Mouse (Mus musculus) ZHBTc4 (cell line): ENCODE data around the gene Atp2a2.

Source experiments
- DNase-seq: peaks from one replicate; pipeline ENCODE4 v3.0.0-alpha.2; 2011; ENCODE audit warnings: low read depth, low spot score

Gene Atp2a2

GRCm38 (mm10) chr5:122498046-122498445 is 4.0 kb downstream of the Atp2a2 start:
- no peak for DNase-seq

DNA sequence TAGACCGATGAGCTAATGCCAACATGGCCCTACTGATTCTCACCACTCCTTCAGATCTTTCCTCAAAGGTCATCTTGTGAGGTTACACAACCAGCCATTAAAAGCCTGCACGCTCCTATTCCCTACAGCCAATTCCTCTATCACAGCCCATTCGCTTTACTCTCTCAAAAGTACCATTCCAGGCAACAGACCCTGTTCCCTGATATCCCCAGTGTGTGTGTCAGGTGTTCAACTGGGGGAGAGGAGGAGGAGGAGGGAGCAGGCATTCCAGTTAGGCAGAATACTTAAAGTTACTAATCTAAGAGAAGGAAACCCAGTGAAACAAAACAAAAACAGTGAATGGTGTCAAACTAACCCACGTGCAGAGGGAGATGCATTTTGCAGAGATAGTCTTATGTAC is 5.0 kb downstream of the Atp2a2 start:
- DNase-seq: no peak

GRCm38 (mm10) chr5:122494449-122494848 is 7.6 kb downstream of the Atp2a2 start:
- DNase-seq: no peak

DNA sequence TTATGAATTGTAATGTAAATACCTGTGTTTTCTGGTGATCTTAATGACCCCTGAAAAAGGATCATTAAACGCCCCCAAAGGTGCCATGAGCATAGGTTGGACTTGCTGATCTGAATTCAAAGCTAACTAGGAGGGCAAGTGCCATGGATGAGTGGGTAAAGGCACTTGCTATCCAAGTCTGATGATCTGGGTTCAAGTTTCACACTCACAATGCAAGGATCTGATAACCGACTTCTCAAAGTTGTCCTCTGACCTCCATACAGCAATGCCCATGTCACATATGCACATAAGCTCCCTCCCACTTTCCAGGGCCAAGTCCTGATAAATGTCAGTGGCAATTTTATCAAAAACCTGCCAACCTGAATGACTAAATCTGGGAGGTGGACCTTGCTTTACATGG is 9.0 kb downstream of the Atp2a2 start:
- DNase-seq: no peak

DNA sequence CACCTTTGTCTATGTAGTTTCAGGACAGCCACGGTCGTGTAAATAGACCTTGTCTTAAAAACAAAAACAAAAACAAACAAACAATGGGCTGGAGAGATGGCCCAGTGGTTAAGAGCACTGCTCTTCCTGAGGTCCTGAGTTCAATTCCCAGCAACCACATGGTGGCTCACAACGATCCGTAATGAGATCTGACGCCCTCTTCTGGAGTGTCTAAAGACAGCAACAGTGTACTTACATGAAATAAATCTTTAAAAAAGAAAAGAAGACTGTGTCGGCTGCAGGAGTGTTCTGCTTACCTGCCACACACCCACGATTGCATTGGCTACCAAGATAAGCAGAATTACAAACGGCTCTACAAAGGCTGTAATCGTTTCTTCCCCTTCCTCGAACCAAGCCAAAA is 10.6 kb downstream of the Atp2a2 start:
- no peak for DNase-seq

DNA sequence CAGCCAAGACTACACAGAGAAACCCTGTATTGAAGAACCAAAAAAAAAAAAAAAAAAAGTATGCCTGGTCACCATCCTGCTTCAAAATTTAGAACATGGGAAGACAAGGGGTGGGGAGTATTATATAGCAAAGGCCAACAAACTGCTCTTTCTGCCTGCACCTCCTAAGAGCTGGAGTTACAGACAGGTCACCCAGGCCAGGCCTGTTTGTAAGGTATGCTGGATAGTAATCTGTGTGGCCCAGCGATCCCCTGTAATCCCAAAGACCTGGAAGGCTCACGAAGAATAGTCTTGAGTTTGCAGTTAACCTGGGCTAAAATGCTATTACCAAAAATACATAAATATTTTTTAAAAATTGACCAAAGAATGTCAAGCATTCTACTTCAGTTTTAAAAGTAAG is 11.9 kb downstream of the Atp2a2 start:
- no peak for DNase-seq

DNA sequence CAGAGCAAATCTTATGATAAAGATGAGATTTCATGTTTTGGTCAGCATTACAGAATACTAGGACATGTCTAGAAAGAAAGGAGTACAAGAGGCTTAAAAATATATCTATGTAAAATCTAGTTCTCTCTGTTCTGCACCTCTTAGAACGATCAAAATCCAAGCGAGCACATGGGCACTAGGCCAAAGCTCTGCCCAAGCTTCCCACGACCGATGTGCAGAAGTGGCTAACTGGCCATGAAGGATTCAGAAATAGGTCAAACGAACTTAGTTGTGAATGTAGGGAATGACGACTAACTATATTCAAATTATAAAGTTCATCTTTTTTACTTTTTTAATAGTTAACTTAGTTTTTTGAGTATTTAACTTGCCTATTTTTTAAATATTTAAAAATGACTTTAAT is 14.2 kb downstream of the Atp2a2 start:
- DNase-seq: no peak

DNA sequence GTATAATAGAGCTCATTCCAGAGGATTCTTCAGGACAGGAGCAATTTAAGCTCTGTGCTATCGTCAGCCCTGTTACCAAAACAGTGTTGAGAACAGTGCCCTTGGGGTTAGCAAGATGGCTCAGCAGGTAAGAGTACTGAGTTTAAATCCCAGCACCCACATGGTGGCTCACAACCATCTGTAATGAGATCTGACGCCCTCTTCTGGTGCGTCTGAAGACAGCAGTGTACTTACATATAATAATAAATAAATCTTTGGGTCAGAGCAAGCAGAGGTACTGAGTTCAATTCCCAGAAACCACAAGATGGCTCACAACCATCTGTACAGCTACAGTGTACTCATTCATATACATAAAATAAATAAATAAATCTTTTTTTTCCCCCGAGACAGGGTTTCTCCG is 15.8 kb downstream of the Atp2a2 start:
- DNase-seq: peak; percentile 39

- DNase-seq: no peak
Measured at GRCm38 (mm10) chr5:122482733-122483391, 19.2 kb downstream of the Atp2a2 start.

DNA sequence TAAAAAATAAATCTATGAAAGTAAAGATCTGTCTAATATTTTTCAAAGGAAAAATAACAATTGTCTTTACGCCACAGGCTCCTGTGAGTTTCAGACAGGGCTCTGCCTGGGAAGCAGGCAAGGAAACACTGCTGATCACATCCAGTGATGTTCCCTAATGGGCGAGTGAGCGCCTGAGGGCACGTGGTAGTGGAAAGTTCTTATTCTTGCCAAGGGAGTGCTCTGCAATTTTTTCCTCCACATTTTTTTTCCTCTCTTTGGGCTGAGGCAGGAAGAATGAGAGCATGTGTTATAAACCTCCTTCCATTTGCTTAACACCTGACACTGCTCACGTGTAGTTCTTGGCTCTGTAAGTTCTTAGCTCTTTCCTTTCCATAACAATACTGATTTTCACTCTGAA is 20.2 kb downstream of the Atp2a2 start:
- no peak for DNase-seq

GRCm38 (mm10) chr5:122479131-122479530 is 22.9 kb downstream of the Atp2a2 start:
- DNase-seq: peak; percentile 53

DNA sequence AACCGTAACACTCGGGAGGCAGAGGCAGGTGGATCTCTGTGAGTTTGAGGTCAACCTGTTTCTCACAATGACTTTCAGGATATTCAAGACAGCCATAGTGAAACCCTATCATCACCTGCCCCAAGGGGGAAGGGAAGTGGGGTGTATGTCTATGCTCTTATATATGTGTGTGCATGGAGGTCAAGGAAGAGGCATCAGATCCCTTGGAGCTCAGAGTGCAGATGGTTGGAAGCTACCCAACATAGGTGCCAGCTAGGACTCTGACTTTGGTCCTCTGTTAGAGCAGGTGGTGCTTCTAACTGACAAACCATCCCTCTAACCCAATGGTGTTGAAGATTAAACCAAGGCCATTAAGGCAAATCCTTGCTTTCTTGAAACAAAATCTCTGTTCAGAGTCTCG is 24.5 kb downstream of the Atp2a2 start:
- DNase-seq: no peak

DNA sequence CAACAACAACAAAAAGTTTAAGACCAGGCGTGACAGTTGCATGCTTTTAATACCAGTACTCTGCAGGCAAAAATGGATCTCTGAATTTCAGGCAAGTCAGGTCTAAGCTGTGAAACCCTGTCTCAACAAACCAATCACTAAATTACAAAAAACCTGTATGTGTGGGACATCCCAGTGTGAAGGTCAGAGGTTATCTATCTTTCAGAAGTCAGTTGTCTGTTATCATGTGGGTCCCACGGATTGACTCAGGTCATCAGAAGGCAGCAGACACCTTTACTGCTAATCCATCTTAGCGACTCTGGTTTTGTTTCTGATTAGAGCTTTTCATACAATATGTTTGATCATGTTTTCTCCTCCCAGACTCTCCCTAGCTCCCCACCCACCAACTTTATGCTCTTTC is 25.9 kb downstream of the Atp2a2 start:
- no peak for DNase-seq

GRCm38 (mm10) chr5:122474643-122475363 is 27.2 kb downstream of the Atp2a2 start:
- no peak for DNase-seq

GRCm38 (mm10) chr5:122471658-122472057 is 30.4 kb downstream of the Atp2a2 start:
- DNase-seq: no peak

GRCm38 (mm10) chr5:122461431-122461830 is 40.6 kb downstream of the Atp2a2 start:
- no peak for DNase-seq

DNA sequence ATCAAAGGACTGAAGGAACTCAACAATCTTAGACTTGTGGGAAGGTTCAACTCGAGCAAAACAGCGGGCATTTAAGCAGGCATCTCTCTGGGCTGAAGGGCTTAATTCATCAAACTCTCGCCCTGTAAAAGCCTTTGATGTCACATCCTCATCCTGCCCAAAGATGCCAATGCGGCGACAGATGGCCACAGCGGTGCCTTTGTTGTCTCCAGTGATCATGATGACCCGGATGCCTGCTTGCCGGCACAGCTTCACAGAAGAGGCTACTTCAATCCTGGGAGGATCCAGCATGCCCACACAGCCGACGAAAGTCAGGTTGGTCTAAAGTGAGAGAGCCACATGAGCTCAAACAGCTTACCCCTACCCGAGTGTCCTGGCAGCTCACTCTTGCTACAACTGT is 41.4 kb downstream of the Atp2a2 start:
- DNase-seq: no peak

- DNase-seq: no peak
Measured at GRCm38 (mm10) chr5:122459335-122459734, 42.7 kb downstream of the Atp2a2 start.

DNA sequence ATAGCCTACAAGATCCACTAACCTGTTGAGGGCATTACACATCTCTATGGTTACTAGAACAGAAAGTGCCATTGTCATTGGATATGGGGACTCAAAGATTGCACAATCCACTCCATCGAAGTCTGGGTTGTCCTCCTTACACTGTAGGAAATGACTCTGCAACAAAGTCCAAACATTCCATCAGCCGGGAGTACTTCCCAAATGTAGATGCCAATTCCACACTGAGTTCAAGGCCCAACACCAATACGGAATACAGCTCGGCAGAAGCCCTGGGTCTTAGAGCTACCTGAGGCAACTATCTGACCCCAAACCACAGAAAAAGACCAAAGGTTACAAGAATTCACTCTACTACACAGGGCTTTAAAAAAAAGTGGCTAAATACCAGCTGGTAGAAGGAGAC is 44.0 kb downstream of the Atp2a2 start:
- no peak for DNase-seq

DNA sequence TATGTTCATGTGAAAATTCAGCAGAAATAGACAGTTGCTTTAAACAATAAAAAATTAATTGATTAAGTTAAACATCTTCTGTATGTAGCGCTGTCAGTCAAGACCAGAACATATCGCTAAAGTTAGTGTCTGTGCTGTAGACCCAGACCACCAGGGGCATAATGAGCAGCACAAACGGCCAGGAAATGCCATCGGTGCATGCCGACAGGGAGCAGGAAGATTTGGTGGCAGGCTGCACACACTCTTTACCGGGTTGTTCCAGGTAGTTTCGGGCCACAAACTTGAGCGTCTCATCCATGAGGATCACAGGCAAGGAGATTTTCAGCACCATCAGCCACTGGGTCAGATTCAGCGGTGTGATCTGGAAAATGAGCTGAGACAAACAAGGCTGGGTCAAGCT is 45.0 kb downstream of the Atp2a2 start:
- DNase-seq: peak; percentile 72

- no peak for DNase-seq
Measured at GRCm38 (mm10) chr5:122455584-122455983, 46.4 kb downstream of the Atp2a2 start.

DNA sequence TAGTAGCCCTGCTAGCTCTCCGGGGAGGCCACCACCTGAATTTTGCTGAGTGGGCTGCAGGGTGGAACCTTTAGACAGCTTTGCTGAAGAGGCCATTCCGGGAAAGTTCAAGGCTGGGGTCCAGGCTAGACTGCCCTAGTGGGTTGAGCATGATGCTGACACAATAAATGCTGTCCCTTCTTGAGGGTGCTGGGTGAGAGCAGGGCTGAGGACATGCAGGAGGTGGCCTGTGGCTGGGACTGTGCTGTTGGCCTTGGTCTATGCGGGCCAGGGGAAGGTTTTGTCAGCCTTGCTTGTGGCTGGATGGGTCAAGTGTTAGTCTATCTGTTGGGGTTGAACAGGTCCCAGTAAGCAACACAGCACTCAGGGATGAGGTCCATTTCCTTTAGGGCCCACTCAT is 47.1 kb downstream of the Atp2a2 start:
- DNase-seq: no peak

- DNase-seq: no peak
Measured at GRCm38 (mm10) chr5:122454442-122454841, 47.6 kb downstream of the Atp2a2 start.

DNA sequence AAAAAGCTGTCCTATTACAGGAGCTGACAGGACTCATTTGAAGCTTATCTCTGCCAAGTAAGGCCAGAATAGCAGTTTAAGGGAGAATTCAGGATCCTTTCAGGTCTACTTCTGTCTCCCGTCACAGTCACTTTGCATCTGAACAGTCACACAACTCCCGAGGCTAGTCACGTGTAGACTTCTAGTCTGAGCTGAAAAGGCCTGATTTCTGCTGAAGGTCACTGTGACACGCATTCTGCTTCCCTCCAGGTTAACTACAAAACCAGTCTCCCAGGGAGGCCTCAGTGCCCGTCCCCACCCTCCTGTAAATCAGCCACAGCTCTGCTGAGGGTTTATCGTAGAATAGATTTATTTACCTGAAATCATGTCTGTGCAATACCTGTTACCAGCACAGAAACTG is 48.8 kb downstream of the Atp2a2 start:
- DNase-seq: peak; percentile 97
